Mouse (Mus musculus) thymus, postnatal 36 days (tissue): ENCODE results near the gene 1700028K03Rik.

Experiments
- DNase-seq, 2 experiments: peaks; one replicate each; pipeline ENCODE4 v3.0.0; 2022; ENCODE audit warnings: mixed read lengths in 2 of 2

1700028K03Rik gene

DNA sequence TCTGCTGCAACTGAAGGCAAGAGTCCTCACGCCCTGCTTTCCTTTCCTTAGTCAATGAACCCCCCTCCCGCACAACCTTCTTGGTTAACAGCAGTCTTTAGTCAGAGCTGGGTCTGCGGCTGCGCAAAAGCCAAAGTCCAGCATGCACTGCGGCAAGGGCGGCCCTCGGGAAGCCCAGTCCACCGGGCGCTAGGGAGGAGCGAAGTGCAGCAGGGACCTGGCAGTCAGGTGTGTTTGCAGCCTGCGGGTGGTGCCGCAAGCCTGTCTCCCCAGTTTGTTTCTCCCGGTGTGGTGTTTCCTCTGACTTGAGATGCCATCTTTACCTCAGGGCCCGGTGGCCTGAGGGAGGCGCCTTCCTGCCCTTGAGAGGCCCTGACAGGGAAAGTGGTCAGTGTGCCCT lies at the start of gene 1700028K03Rik:
Gene 1700028K03Rik, plus strand, starts transcription at position 129 of the 400 bp plus-strand sequence.
- DNase-seq, result no peak

DNA sequence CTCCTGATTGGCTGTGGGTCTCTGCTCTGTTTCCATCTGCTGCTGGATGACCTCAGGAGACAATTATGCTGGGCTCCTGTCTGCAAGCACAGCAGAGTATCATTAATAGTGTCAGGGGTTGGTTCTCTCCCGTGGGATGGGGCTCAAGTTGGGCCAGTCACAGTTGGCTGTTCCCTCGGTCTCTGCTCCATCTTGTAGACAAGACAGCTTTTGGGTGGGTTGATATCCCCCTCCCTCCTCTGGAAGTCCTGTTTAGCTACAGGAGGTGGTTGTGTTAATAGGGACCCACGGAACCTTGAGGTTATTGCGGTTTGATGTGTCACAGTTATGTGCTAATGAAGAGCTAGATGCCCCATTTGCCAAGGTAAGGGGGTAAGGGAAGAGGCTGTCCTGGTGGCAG lies 45.5 kb upstream of the 1700028K03Rik start:
- DNase-seq, result no peak

DNA sequence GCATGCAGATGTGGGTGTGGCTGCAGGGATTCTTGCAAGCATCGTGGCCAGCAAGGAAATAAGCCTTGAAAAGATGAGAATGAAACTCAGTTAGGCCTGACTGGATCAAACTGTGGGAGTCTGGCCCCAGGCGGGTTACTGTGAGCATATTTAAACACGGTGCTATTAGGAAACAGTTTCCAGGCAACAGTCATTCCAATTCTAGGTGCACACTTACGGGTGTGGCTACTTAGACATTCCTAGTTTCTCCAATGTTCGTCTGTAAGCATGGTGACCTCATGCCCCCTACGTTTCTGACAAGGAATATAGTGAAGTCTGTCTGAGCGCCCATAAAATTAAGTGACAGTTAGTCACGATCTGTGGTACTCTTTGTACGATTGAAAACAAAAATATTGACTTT lies 43.5 kb upstream of the 1700028K03Rik start:
- no peak for DNase-seq

DNA sequence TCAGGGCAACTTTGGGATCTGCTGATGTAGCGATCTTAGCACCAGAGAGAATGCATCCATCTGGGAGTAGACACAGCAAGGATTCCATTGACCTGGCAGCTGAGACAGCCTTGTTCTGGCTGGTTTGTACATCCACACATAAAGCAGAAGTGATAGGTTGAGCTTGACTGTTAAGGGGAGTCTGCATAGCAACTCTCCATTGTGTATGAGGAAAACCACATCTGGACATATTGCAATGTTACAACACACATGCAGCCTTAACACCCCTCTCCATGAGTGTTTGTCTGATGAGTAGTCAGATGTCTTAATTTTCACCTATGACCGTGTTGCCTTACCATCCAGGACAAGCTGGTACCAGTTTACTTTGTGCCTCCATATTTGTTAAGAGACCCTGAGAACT lies 42.0 kb upstream of the 1700028K03Rik start:
- no peak for DNase-seq

DNA sequence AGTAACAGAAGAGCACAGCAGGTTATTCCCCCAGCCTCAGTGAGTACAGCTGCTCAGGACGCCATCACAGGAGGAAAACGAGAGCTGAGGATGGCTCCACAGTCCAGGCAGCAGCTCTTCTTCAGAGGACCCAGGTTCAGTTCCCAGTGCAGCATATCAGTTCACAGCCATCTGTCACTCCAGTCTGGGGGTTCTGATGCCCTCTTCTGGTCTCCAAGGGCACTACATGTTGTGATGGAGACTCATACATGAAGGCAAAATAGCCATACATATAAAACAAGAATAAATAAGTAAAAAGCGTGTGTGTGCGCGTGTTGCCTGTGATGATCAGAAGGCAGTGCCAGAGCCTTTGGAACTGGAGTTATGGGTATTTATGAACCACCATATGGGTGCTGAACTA lies 39.8 kb upstream of the 1700028K03Rik start:
- no peak for DNase-seq

DNA sequence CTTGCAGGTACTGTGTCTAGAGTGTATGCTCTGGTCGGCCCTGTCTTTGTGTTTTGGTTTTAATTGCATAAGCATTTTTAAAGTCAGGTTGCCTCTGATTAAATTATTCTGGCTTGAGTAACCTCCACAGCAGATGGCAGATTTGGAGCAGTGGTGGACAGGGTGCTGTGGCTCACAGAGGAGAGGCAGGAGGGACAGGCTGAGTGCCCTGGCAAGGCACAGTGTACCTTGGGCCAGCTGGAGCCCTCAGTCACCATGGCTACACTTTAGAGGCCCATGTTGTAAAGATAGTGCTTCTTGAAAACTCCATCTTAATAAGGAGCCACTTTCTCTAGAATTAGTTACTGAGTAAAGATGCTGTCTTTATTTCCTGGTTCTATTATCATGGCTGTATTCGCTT lies 38.5 kb upstream of the 1700028K03Rik start:
- DNase-seq, result no peak

DNA sequence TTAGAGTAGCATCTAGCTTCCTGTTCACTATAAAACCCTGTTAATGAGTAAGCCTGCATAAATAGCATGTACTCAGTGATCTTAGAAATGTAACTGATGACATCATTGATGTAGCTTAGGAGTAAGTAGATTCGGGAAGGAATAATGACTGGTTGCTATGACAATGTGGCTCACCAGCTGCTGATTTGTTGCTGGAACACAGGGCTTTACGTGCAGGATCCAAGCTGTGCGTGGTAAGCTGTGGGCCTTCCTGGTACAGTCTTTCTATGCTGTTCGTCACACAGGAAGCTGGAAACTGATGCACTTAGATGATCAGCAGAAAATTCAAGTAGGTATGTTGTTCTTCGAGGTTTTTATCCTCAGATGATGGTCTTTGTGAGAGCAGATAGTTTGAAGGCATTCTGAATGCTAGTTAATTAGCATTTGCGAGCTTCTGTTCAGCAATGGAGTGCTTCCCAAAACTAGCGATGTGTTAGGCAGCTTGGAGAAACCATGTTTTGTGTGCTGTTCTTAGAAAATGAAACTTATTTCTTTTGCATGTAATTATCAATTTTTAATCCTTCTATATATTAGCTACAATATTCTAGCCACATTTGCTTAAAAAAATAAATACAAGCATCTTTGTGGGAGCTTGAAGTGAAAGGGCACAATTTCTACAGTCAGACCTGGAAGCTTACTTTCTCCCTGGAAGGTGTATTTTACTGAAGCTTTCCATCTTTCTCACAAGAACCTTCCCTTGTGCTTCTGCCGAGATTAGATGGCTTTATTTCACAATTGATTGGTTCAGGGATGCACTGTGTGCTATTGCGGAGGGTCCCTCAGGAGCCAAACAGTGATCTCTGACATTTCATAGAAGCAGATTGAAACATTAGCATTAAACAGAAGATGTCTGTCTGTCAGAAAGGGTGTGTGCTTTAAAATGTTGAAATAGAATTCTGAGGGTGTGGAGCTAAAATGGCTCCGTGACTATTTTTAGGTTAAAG lies 36.7 kb upstream of the 1700028K03Rik start:
- peak in 1 of 2 experiments; percentile 17 for DNase-seq

DNA sequence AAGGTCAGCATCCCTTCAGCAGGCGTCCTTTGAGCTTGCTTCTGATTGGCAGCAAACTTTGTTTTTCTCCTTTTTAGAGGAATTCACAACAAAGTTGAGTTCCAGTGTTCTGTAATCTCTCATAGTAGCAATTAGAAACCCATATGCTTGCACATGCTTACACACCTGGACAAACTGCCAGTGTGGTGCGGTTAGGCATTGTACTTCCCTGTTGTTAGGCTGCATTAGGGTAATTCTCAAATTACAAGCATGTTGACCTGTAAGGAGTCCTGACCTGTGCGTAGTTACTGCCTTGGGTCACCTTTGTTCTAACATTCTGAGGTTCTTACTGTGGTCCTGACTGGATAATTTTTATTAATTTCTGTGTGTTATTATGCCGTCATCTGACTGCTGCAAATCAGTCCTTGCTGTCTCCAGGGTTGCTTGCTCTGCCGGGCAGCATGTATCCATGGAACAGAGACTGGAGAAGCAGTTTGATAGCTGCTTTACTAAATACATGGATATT lies 35.7 kb upstream of the 1700028K03Rik start:
- peak in 1 of 2 experiments; percentile 16 for DNase-seq

DNA sequence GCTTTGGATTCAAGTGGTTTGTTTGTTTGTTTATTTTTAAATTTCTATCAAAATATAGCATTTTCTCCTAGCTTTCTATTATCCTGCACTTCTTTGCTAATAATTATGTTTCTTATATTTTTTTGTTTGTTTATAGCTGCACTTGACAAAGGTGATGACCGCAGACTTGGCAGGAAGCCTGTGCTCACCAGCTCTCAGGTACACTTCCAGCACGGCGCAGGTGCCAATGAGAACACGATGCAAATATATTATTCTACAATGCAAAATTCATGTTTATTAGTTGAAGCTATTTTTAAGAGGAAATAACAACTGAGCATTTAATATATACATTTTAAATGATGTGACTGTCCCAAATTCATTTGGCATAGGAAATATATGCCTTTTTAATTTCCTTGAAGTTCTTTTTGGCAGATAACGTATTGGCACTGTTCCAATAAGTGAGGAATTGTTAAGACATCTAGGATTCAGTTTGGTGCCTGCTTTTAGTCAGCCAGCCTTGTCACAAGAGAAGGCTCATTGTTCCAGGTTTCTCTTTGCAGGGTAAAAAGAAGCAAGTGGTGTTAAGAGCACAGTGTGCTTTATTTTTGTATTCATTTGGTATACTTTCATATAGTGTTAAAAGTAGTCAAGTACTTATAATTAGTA lies 34.5 kb upstream of the 1700028K03Rik start:
- DNase-seq, result no peak

DNA sequence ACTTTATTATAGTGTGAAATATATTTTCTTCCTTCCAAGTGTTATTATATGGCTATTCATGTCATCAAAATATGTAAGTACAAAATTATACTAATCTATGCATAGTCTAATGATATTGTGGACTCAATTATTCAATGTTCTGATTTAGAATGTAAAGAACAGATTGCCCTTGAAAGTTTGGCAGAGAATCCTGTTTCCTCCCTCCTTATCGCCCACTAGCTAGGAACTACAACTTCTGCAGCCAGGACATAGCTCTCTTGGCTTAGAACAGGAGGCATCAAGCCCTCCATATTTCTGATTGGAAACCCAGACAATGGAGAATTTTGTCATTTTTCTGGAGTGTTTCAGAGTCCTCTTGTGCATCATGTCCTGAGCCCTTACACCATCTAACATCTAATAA lies 33.8 kb upstream of the 1700028K03Rik start:
- DNase-seq, result no peak

DNA sequence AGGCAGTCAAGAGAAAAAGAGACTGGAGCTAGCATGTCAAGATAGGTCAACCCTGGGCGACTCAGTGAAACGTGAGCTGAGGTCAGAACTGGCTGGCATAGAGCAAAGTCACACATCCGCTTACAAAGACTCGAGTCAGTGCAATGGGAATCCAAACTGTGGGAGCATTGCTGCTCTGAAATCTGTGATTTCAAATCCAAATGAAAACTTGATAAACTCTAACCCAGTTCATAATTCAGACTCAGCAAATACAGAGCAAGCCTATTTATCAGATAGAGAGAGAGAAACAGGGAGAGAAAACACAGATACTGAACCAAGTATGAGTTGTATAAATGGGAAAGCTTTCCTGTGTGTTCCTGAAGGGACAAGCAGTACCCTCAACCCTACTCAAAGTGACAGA lies 27.2 kb upstream of the 1700028K03Rik start, which contains the start of gene Gm42669:
Gene Gm42669, plus strand, starts transcription at position 301 of the 400 bp plus-strand sequence.
- DNase-seq, result no peak

DNA sequence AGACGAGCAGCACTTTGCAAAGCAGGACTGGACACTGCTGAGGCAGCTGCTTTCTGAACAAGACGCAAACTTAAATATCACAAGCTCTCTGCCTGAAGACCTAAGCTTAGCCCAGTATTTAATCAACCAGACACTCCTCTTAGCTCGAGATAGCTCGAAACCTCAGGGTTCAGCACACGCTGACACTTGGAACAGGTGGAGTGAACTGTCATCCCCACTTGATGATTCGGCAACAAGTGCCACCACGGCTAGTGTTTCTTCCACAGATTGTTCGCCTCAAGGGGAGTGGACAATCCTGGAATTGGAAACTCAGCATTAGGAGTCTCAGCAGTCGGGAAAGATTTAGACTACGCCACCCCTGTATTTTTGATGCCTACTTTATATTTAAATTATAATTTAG lies 24.0 kb upstream of the 1700028K03Rik start:
- no peak for DNase-seq

DNA sequence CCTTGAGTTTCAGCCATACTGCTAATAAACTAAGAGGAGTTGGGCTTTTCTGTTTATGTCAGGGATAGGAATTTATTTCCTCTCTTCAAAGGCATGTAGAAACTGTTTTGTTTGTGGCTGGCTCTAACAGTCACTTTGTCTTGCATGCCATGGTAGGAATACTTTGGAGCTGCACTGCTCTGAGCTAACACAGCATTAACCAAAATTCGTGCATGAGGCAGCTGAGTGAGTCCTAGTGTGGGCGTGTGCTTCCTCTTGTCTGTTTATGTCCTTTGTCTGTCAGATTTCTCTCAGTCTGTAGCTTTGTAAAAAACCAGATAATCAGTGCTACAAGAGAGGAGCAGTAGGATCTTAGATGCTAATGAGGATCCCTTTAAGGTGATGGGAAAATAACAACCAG lies 23.2 kb upstream of the 1700028K03Rik start:
- no peak for DNase-seq

DNA sequence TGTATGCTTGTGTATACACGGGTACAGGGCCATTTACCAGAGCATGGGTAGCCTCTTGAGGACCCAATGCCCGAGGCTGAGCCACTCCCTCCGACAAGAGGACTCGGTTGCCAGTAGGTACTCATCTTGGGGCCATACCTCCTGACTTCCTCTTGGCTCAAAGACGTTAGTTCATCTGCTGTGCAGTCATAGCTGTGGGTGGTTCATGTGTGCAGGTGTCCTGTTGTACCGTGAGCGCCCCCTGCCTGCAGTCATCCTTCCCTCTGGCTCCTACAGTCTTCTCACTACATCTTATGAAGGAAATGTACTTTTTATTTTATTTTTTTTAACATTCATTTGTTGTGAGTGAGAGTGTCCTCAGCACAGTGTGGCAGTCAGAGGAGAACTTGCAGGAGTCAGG lies 20.9 kb upstream of the 1700028K03Rik start:
- DNase-seq, result peak; percentile 84 to 87

DNA sequence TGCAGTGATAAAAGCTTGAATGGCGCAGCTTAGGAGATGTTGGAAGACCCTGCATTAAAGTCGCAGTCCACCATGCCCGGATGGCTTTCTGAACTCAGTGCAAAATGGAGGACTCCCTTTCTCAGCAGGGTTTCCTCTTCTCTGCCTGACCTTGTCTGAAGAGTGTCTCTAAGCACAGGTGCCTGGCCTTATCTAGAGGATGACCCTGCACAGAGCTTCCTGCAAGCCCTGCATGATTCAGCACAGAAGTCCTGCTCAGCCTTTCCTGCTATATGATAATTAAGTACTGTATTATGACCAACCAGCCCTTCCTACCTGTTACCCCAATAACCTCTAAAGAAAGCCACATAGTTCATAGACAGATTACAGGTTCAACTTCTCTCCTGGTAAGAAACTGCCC lies 19.1 kb upstream of the 1700028K03Rik start:
- no peak for DNase-seq

DNA sequence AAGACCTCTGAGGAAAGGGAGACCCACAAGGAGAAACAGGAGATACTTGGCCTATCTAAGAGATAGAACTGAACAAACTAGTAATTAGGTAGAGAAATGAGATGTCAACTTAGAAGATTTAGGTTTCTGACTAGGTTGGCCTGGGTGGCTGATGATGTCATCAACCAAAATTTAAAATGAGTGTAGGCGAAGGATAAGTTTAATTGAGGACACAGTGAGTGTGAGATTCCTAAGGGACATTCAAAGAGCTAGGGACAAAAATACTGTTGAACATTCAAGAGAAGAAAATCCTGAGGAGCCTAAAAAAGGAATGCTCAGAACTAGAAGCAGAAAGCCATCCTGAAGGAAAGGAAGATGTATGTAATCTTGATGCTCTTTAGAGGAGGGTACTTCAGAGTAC lies 18.4 kb upstream of the 1700028K03Rik start:
- DNase-seq, result no peak

DNA sequence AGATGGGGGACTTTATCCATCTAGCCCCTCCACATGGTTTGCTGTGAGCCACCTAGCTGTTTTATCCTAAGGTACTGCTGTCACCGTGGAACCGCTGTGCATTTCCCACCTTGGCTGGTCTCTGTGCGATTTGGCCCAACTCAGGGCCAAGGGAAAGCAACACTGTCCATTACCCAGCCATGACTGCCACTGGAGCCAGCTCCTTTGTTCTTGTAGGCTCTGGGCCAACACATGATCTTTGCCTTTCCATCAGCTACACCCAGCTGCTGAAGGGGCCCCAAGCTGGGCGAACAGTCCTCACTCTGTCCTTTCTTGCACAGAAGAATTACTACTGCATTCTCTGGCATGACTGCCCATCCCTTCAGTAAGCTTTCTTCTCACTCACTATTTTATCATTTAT lies 15.9 kb upstream of the 1700028K03Rik start:
- no peak for DNase-seq

DNA sequence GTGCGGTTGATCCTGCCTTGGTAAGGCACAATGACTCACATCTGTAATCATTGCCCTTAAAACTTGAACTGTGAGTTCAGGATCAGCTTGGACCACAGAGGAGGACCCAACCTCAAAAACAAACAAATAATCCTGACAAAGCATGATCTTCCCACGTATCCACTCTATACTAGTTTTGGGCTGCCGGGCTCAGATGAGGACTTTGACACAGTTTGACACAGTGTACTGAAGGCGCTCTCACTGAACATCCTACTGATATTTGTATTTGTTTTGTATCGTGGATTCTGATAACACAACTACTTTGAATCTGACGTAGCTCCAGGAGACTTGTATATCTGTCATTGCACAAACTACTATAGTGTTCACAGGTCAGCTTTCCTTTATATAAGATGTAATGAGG lies 13.1 kb upstream of the 1700028K03Rik start:
- no peak for DNase-seq

DNA sequence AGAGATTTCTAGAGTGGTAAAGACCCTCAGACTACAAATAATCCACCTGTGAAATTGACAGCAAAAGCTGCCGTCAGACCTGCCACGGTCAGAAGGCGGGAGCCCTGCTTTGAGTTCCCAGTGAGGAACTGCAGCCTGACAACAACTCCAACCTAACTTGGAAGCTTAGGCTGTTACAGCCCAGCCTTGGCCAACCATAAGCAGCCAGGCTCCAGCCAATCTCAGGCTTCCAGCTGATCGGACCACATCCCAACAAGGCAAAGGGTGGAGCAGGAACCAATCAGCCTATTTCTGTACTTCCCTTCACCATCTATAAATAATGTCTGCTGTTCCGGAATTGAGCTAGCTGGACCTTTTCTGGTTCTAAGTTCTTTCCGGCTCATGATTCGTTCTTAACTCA lies 12.6 kb upstream of the 1700028K03Rik start:
- no peak for DNase-seq

DNA sequence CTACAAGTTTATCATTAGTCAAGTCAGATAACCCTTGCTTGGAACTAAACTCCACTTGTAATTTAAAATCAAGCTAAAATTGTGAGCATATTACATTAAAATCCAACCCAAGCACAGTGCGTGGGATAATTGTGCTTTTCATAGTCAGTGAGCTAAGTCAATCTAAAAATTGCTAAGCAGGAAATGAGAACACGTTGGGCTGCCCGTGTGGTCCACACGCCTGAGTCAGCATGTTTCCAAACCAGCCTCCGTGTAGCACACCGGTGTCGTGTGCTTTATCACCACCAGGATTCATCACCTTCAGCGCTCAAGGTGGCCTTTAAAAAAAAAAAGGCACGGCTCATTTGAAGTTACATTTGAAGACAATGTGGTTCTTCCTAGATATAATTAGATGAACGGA lies 10.2 kb upstream of the 1700028K03Rik start:
- peak in 1 of 2 experiments; percentile 10 for DNase-seq

DNA sequence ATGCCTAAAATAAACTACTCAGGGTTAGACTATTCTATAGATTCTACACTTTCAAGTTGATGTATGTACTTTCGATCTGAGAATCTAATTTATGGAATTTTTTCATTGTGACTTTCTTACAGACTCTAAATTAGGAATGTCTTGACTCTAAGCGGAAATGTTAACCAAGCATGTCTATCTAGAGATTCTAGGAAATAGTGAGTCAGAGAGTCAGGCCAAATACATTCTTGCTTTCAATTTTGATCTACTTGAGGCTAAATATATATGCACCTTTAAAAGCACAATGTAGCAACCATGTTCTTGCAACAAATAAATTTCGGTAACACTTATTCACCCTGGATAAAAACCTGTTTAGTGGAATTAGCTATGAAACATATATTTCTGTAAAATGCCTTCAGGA lies 5.7 kb upstream of the 1700028K03Rik start:
- no peak for DNase-seq

DNA sequence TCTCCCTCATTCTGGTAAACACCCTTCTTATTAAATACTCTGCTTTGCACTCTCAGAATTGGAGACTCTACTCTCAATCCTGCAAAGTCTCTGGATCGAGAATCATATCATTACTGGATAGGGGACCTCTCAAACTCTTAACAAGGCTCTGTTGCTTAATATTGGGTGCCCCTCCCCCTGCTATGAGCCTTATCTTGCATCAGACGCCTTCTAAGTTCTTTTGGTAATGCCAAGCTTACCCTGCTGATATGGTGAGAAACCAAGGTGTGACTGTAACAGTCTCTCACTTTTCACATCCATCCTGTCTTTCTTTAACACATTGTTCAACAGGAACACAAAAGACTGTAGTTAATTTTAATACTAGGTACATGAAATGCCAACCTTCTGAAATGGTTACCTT lies 919 bp upstream of the 1700028K03Rik start:
- no peak for DNase-seq

DNA sequence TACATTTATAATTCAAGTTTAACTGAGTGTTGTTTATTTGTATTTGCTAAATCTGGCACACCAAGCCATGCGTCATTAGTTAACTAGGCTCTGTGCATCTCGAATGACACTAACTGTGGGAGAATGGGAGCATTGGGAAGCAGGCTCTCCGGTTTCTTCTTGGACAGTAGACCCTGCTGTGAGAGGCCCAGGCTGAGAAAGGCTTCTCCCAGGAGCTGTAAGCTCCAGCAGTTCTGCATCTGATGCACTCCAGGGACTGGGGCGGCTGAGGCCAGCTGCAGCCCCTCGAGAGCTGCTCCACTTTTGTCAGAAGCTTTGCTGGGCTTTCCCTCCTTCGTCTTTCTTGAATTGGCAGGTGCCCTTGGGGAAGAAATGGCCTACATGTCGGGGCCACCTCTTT lies 7.2 kb downstream of the 1700028K03Rik start:
- no peak for DNase-seq

DNA sequence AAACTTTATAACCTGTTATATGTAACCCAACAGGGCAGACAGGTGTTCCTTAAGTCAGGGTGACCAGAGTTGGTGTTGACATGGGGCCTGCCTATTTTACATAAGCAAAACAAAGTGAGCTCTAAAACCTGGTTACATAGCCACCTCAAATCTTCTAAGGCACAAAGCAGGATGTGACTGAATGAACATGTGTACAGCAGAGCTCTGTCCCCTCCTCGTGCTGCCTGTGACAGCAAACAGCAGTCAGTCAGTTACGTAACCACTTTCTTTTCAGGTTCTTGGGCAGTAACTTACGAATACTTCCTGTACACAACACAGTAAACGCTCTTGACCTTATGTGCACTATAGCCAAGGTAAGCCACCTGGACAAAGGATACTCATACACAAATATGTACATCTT lies 11.4 kb downstream of the 1700028K03Rik start:
- no peak for DNase-seq
